Mouse (Mus musculus): ENCODE measurements around the gene Aldh1b1. TPM values are rescaled to one million over a fixed set of nuclear protein-coding genes. Genes with fewer than 3 reads are reported as not detected.

Gene Aldh1b1
- 28.0 TPM for polyA plus RNA-seq (2014; fragmentation: Illumina TruSeq; extraction: RNeasy Lipid Tissue Mini Kit (QIAGEN cat#74804); ENCODE audit: low read depth, low replicate concordance)

GRCm38 (mm10) chr4:45798964-45799363 lies at the start of gene Aldh1b1:
TSS of gene Aldh1b1 (plus strand) at chr4:45799022.

GRCm38 (mm10) chr4:45826275-45827040 lies 27.6 kb downstream of the Aldh1b1 start, which contains the start of gene Igfbpl1:
TSS of gene Igfbpl1 (minus strand) at chr4:45826923.

GRCm38 (mm10) chr4:45848109-45848824 lies 49.4 kb downstream of the Aldh1b1 start, which contains the start of gene Stra6l:
TSS of gene Stra6l (plus strand) at chr4:45848664.

Other genes with a start within 250 kb of the Aldh1b1 start
- gene Igfbpl1, start 27.9 kb downstream of the Aldh1b1 start, polyA plus RNA-seq (2014; fragmentation: Illumina TruSeq; extraction: RNeasy Lipid Tissue Mini Kit (QIAGEN cat#74804); ENCODE audit: low read depth, low replicate concordance), result 0.84 TPM
- not detected for gene Stra6l, start 49.6 kb downstream of the Aldh1b1 start, polyA plus RNA-seq (2014; fragmentation: Illumina TruSeq; extraction: RNeasy Lipid Tissue Mini Kit (QIAGEN cat#74804); ENCODE audit: low read depth, low replicate concordance)
- not detected for gene Ccdc180, start 91.3 kb downstream of the Aldh1b1 start, polyA plus RNA-seq (2014; fragmentation: Illumina TruSeq; extraction: RNeasy Lipid Tissue Mini Kit (QIAGEN cat#74804); ENCODE audit: low read depth, low replicate concordance)
- 16.5 TPM for gene Tdrd7, start 166.3 kb downstream of the Aldh1b1 start, polyA plus RNA-seq (2014; fragmentation: Illumina TruSeq; extraction: RNeasy Lipid Tissue Mini Kit (QIAGEN cat#74804); ENCODE audit: low read depth, low replicate concordance)
- gene Tmod1, start 239.9 kb downstream of the Aldh1b1 start, polyA plus RNA-seq (2014; fragmentation: Illumina TruSeq; extraction: RNeasy Lipid Tissue Mini Kit (QIAGEN cat#74804); ENCODE audit: low read depth, low replicate concordance), result 324 TPM